Mouse (Mus musculus) heart, adult 2 months (tissue): ENCODE results near the gene Plekhm1. TPM values are rescaled to one million over a fixed set of nuclear protein-coding genes. Genes with fewer than 3 reads are reported as not detected.
A peak's percentile ranks its signal among the peaks of the same experiment; 100 is the strongest.

Experiments
- DNase-seq, 2 experiments: peaks; one replicate each; pipeline ENCODE4 v3.0.0; 2021
- H3K27ac ChIP-seq: fragments of 200-600 bp; 2 replicates; pipeline ENCODE4 v1.8.1; 2022
- H3K27me3 ChIP-seq: fragments of 200-500 bp; 2 replicates; pipeline ENCODE4 v1.6.1; 2012; ENCODE audit warnings: mild to moderate bottlenecking, low read length, inconsistent platforms, mixed read lengths; ENCODE audit not compliant: control insufficient read depth, insufficient read depth
- H3K36me3 ChIP-seq: fragments of 200-500 bp; 2 replicates; pipeline ENCODE4 v1.6.1; 2012; ENCODE audit warnings: low read length, inconsistent platforms; ENCODE audit not compliant: control insufficient read depth, insufficient read depth
- H3K4me1 ChIP-seq: fragments of 200-500 bp; 2 replicates; pipeline ENCODE4 v1.6.1; 2011; ENCODE audit warnings: low read length; ENCODE audit not compliant: control insufficient read depth, insufficient read depth
- H3K4me3 ChIP-seq: fragments of 200-600 bp; 2 replicates; pipeline ENCODE4 v1.8.1; 2022
- H3K79me2 ChIP-seq: fragments of 200-500 bp; replicated peaks from 2 replicates; pipeline ENCODE4 v1.6.1; 2012; ENCODE audit warnings: mild to moderate bottlenecking, inconsistent platforms, low read length, moderate library complexity, mixed read lengths; ENCODE audit not compliant: control insufficient read depth, insufficient read depth
- H3K9ac ChIP-seq: fragments of 200-500 bp; 2 replicates; pipeline ENCODE4 v1.6.1; 2012; ENCODE audit warnings: low read depth, mild to moderate bottlenecking, control low read depth, inconsistent platforms, low read length, mixed read lengths
- CTCF ChIP-seq: fragments of 200-600 bp; IDR thresholded peaks from 2 replicates; pipeline ENCODE4 v1.8.1; 2022; ENCODE audit warnings: antibody characterized with exemption, mild to moderate bottlenecking, moderate library complexity
- EP300 ChIP-seq: fragments of 200-500 bp; IDR thresholded peaks from 2 replicates; pipeline ENCODE4 v1.6.1; 2011; ENCODE audit warnings: low read depth, low read length, control low read depth; ENCODE audit not compliant: insufficient read depth
- POLR2A ChIP-seq: fragments of 200-500 bp; IDR thresholded peaks from 2 replicates; pipeline ENCODE4 v1.6.1; 2011; ENCODE audit warnings: mild to moderate bottlenecking, low read depth, low read length, control low read depth; ENCODE audit not compliant: insufficient read depth
- WGBS: fragments of 180-500 bp; shearing (Covaris S2); methylation state at CpG from one replicate; pipeline ENCODE4 v1.1.7; 2018; 5-methylcytosine and 5-hydroxymethylcytosine counted together
- intact Hi-C: fragments of 180-260 bp; cut with DNase I; formaldehyde crosslinking; loops from one replicate; pipeline ENCODE4 v1.15.1; 2025
- polyA plus RNA-seq: library from polyadenylated mRNA; depleted of rRNA; stranded (reverse); fragments of >200 nt; gene quantifications from 2 replicates; pipeline ENCODE4 v1.2.3, GENCODE M21; 2012
- total RNA-seq, 2 experiments: library from RNA; stranded (reverse); gene quantifications; 2 replicates each; pipeline ENCODE4 v1.2.3; 2021

Gene Plekhm1
- total and polyA plus RNA-seq, 3 experiments: 10.2 to 11.9 (median 10.6) TPM

DNA sequence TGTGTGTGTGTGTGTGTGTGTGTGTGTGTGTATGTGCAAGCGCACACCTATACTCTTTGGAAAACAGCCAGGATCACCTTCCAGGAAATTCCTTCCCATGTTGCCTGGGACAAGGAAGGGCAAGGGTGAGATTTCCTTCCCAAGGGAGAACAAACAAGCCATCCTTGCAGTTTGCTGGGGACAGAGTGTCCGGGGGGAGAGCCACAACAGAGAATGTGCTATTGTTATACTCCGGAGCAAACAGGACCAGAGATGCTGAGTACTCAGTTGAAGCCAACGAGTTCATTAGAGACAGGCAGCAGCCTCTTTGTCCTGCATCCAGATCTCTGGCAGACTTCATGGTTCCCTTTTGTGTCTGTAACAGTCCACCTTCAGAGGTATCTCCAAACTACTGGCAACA, 54.2 kb downstream of the Plekhm1 start:
- peak overlapping the region; percentile 50 for H3K27ac ChIP-seq
- peak in 1 of 2 experiments; percentile 54 for DNase-seq
- H3K9ac ChIP-seq: no peak overlapping the region
- intact Hi-C loops: loop anchor here (1.0 to 5.0 kb wide), 2 partner anchors 26 to 104 kb away; no protein-coding TSS in a partner anchor
- no peaks in the 10 kb centered on the region for H3K79me2 ChIP-seq
- no peaks in the 10 kb centered on the region for H3K27me3 ChIP-seq
- no peak for TF ChIP-seq CTCF
- TF ChIP-seq EP300: peak; percentile 96
- peak; percentile 56; the same call in 1 of the 2 replicates for TF ChIP-seq POLR2A
- H3K4me1 ChIP-seq: peaks cover 11% of the 10 kb centered on the region
- WGBS: 46% methylated on average over 4 of the region's 4 CpGs
- peak overlapping the region; percentile 44 for H3K4me3 ChIP-seq
- no peaks in the 10 kb centered on the region for H3K36me3 ChIP-seq

DNA sequence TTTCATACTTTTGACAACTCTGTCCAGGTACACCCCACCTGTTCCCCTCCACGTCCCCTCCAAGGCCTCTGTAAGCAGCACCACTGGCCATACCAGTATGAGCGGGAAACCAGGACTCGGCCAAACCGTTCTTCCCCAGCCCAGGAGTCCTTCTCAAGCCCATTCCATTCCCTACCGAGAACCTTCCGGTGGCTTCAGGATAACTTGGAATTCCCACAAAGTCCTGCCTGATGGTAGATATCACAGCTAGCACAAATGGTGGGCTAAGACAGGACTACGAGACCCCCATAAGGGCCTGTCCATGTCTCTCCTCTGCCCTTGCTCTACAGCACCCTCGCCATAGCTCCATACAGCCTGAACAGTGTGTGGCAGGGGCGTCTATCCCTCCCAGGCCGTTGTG, 54.8 kb downstream of the Plekhm1 start:
- intact Hi-C loops: loop anchor here (1.0 to 5.0 kb wide), 2 partner anchors 25 to 105 kb away; no protein-coding TSS in a partner anchor
- Histone ChIP-seq H3K9ac (no peak overlapping the region), H3K36me3 (no peaks in the 10 kb centered on the region), H3K4me3 (no peak overlapping the region), H3K4me1 (peaks cover 11% of the 10 kb centered on the region), H3K27me3 (no peaks in the 10 kb centered on the region), H3K27ac (0 out of 2 replicates have a peak overlapping the region, but pooled peaks have one; percentile 33), H3K79me2 (no peaks in the 10 kb centered on the region)
- no peak for TF ChIP-seq EP300
- no peak for DNase-seq
- 86% methylated on average over 10 of the region's 10 CpGs for WGBS

GRCm38 (mm10) chr11:103356938-103357670, 55.4 kb downstream of the Plekhm1 start:
- no peak overlapping the region for H3K9ac ChIP-seq
- intact Hi-C loops: loop anchor here (5.0 kb wide), 1 partner anchor 105 kb away; no protein-coding TSS in a partner anchor
- no peak overlapping the region for H3K4me3 ChIP-seq
- no peaks in the 10 kb centered on the region for H3K79me2 ChIP-seq
- peaks cover 11% of the 10 kb centered on the region for H3K4me1 ChIP-seq
- no peaks in the 10 kb centered on the region for H3K36me3 ChIP-seq
- no peak overlapping the region for H3K27ac ChIP-seq
- TF ChIP-seq CTCF: no peak
- no peak for TF ChIP-seq POLR2A
- H3K27me3 ChIP-seq: no peaks in the 10 kb centered on the region
- no peak for DNase-seq
- WGBS: 68% methylated on average over 16 of the region's 16 CpGs

DNA sequence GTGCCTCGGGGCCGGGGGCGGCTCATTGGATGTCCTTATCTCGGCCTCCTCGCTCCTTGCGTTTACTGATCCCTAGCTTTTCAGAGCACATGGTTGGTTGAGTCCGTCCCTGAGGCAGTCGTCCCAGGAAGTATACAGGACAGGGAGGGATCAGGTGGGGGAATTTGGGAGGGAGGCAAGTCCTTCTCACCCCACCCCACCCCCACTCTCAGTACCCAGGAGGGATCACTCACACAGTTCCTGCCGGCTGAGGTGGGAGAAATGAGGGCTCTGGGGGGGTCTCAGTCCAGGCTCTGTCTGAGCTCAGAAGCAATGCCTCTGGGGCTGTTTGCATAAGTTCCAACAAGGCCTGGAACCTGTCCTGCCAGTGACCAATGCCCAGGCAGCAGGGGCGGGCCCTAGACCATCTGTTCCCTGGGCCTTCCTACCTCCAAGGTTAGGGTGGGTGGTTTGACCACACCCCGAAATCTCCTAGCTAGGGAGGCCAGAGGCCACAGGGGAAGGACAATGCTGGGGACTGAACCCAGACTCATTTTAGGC, 56.4 kb downstream of the Plekhm1 start:
- TF ChIP-seq CTCF (no peak), EP300 (no peak), POLR2A (no peak)
- WGBS: 38% methylated on average over 11 of the region's 11 CpGs
- no peaks in the 10 kb centered on the region for H3K36me3 ChIP-seq
- H3K27me3 ChIP-seq: no peaks in the 10 kb centered on the region
- peaks cover 11% of the 10 kb centered on the region for H3K4me1 ChIP-seq
- no peak for DNase-seq
- no peak overlapping the region for H3K4me3 ChIP-seq
- intact Hi-C loops: loop anchor here (5.0 kb wide), 1 partner anchor 106 kb away; no protein-coding TSS in a partner anchor
- no peak overlapping the region for H3K9ac ChIP-seq
- H3K27ac ChIP-seq: no peak overlapping the region
- H3K79me2 ChIP-seq: no peaks in the 10 kb centered on the region

DNA sequence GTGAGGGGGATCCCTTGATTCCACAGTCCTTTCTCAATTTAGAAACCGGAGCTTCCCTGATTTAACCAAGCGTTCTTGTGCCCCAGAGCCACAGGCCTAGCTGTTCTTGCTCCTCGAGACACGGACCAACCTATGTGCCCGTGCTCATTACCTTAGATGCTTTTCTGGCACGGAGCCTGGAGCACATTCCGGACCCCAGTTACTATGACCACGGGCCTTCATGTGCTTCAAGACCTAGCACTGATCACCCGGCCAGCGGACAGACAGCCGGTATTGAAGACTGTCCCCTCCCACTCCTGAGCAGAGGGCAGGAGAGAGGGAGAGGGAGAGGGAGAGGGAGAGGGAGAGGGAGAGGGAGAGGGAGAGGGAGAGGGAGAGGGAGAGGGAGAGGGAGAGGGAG, 57.2 kb downstream of the Plekhm1 start:
- intact Hi-C loops: loop anchor here (5.0 kb wide), 1 partner anchor 107 kb away; no protein-coding TSS in a partner anchor
- DNase-seq: no peak
- 42% methylated on average over 11 of the region's 11 CpGs for WGBS
- H3K27me3 ChIP-seq: no peaks in the 10 kb centered on the region
- H3K36me3 ChIP-seq: no peaks in the 10 kb centered on the region
- H3K9ac ChIP-seq: no peak overlapping the region
- no peak overlapping the region for H3K27ac ChIP-seq
- no peak overlapping the region for H3K4me3 ChIP-seq
- no peak for TF ChIP-seq EP300
- TF ChIP-seq POLR2A: no peak
- no peak for TF ChIP-seq CTCF
- no peaks in the 10 kb centered on the region for H3K79me2 ChIP-seq
- H3K4me1 ChIP-seq: peaks cover 9% of the 10 kb centered on the region; the same call in 1 of the 2 replicates

DNA sequence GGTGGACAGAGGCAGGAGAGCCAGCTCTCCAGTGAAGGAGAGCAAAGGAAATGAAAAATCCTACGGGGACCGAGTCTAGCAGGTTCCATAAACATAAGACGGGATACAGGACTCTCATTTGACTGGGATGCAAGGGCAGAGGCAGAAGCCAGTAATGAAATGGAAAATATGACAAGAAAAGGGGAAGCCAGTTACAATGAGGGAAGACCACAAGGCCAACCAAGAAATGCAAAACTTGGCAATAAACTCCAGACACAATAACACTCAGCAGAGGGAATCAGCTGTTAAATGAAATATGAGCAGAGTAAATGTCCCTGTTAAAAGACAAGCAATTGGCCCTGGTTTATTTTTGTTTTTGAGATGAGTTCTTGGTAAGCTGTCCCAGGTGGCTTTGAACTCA, 58.5 kb downstream of the Plekhm1 start:
- H3K79me2 ChIP-seq: no peaks in the 10 kb centered on the region
- 35% methylated on average over 3 of the region's 3 CpGs for WGBS
- H3K4me1 ChIP-seq: peaks cover 7% of the 10 kb centered on the region; the same call in 1 of the 2 replicates
- H3K4me3 ChIP-seq: no peak overlapping the region
- no peak for DNase-seq
- H3K36me3 ChIP-seq: no peaks in the 10 kb centered on the region
- H3K9ac ChIP-seq: no peak overlapping the region
- no peak overlapping the region for H3K27ac ChIP-seq
- intact Hi-C loops: no loop called here
- TF ChIP-seq EP300 (no peak), CTCF (no peak), POLR2A (no peak)
- no peaks in the 10 kb centered on the region for H3K27me3 ChIP-seq
